Mouse (Mus musculus): ENCODE data around the gene Intu.

- TF ChIP-seq TCF3 (IDR thresholded peaks at IDR 0.05; ENCODE audit: insufficient read length, low read depth) (no peak), USF1 (IDR thresholded peaks at IDR 0.05; ENCODE audit: low read depth) (no peak), POLR2A (IDR thresholded peaks at IDR 0.05; ENCODE audit: insufficient read length, low read depth) (no peak), MAX (IDR thresholded peaks at IDR 0.05; ENCODE audit: low read depth) (no peak), CEBPB (IDR thresholded peaks at IDR 0.05; ENCODE audit: insufficient read depth, poor library complexity, severe bottlenecking) (no peak), E2F4 (IDR thresholded peaks at IDR 0.05; ENCODE audit: insufficient read depth) (no peak), SRF (IDR thresholded peaks at IDR 0.05; ENCODE audit: control insufficient read depth, insufficient read length, low read depth) (no peak)
Measured at GRCm38 (mm10) chr3:40660231-40660630, 129.1 kb downstream of the Intu start.

Data from myocyte (in vitro differentiated cells).